Mouse (Mus musculus) brain, adult 2 months (tissue): ENCODE measurements around the gene Ncor1.
"Not testable (repeated sequence)": the region's sequence is repeated elsewhere in the genome, so short reads cannot be mapped to it uniquely, and the experiment has no call there.

Experiments used
- DNase-seq: peaks from one replicate; pipeline ENCODE4 v3.0.0; 2011; ENCODE audit warnings: low read depth, low spot score

Ncor1 gene

DNA sequence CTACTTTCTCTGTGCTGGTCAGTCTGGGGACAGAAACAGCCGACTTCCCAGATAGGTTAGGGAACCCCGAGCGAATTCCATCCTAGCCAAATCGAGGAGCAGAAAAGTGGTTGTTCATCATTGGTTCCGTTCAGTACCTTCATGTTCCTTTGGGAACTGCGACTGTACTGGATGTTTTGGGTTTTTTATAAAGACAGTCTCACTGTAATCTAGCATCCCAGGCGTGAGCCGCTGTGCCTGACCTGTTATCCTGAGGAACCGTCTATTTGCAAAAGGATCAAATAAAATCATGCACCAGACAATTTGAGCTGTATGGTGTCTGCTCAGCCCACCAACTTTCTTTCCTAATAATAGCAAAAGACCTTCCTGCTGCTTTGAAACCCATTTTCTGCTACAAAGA is 439 bp upstream of the Ncor1 start:
- DNase-seq, result no peak

DNA sequence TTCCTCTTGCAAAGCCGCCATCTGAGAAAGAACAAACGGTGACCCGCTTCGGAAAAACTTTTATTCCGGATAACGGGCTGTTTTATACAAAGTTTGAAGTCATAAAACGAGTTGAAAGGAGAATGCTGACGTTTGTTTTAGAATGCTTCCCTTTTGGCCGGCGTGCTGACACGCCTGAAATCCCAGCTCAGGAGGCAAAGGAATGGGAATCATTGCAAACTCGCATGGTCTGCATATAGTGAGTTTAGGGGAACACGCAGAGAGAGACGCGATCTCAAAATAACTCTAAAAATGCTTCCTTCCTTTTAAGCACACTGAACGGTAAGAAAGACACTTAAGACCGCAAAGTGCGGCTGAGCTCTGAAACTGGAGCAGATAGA is 460 bp downstream of the Ncor1 start:
- DNase-seq, result no peak

DNA sequence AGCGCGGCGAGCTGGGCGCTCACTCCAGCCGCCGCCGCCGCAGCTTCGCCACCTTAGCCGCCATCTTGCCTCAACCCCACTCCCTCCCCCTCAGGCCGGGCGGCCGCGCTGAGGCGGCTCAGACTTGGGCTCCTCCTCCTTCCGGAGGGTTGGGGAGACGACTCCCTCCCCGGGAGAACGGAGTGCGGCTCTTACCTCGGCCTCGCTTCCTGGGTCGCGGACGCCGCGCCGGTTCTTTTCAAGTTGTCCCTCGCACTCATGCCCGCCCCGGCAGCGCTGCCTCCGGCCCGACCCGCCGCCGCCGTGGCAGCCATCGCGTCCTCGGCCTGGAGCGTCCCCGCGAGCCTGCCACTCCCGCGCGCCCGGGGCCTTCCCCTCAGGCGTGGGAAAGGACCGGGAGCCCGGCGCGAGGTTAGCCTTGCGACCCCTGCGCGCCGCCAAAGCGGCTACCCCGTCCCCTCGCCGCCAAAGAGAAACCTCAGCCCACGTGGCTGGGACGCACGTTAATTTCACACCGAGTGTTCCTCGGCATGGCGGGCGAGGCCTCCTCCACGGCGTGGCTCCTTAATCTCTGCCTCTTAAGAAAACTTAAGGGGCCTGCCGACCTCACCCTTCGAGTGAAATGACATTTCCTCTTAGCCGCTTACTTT is 975 bp downstream of the Ncor1 start:
- DNase-seq, result peak; percentile 96

DNA sequence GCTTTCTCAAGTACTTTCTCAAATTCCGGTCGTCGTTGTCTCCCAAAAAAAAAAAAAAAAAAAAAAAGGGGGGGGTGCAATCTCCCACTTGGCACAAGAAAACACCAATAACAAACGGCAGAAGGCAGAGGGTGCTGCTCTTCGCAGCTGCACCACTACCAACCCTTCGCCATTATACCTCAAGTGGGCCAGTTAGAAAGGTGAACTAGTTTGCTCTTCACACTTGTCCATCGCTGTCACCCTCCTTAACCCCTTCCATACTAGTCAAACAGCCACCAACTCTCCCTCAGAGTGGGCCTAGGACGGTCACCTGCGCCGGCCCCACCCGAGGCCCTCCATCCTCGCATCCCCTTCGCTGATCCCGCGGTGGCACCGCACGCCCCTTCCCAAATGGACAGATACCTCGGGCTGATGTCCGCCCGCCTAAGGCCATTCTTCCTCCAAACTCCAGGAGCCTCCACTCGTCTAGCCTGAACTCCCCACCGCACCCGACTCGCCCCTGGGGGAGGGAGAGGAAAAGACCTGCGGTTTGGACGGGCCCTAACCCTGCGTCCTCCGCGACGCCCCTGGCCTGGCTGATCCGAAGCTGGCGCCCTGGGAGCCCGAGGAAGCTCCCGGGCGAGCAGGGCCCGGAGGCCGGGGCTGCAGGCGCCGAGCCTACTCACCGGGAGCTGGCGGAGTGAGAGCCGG is 1.7 kb downstream of the Ncor1 start:
- DNase-seq, result peak; percentile 86

DNA sequence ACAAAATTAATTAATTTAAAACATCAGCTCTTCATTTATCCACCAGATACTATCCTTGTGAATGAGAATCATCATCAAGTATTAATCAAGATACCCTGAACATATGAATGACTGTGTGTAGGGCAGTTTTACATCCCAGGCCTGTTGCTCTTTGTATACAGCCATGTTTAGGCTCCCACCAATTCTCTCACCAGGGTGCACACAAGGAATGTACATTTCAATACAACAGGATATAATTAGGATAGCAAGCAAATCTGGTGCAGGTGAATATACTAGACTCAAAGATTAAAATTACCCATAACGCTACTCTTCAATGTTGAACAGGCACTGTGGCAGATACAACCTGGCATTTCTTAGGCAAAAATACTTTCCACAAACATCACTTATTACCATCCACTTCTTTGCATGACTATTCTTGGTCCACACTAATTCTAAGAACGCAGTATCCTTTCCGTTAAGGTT is 2.3 kb downstream of the Ncor1 start:
- DNase-seq, result no peak

DNA sequence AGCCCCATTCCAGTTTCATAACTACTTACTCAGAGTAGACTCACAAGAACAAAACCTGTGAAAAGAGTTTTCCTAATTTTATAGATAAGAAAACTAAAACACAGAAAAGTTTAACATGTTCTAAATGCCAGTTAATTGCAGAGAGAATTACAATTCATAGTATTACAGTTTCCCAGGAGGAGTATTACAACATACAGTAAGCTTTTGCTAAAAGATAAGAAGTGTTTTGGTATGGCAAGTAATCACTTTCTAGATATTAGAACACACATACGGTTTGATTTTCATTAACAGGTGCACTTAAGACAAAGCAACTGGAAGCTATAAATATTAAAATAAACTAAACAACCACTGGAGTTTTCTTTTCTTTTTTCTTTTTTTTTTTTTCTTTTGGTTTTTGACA is 3.1 kb downstream of the Ncor1 start:
- no peak for DNase-seq

DNA sequence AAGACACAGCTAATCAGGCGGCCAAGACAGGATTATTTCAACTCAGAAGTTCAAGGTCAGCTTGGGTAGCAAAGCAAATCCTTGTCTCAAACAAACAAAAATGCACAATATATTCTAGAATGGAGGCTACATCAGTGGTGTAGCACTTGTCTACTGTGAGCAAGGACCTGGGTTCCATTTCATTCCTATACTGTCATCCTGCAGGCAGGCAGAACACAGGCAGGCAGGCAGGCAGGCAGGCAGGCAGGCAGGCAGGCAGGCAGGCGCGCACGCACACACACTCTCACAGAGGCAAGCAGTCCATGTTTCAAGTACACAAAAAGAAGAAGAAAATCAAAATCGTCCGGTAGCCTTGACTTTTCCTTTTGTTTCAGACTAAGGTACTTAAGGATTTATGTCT is 9.4 kb downstream of the Ncor1 start:
- DNase-seq, result no peak

DNA sequence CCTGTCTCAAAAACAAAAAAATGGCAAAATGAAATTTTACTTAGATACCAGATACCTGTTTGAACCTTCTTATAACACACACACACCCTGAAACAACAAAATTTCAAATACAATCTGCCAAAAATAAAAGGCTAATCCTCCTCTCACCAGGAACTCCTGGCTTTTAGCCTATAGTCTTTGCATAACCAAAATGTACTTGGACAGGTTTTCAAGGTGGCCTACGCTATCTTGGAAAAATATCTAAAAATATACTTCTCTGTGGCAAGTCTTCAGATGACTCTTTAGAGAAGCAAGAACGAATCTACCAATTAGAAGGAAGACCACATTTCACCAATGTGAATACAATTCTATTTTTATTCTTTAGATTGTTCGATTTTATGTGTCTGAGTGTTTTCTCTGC is 12.5 kb downstream of the Ncor1 start:
- DNase-seq, result peak; percentile 78

DNA sequence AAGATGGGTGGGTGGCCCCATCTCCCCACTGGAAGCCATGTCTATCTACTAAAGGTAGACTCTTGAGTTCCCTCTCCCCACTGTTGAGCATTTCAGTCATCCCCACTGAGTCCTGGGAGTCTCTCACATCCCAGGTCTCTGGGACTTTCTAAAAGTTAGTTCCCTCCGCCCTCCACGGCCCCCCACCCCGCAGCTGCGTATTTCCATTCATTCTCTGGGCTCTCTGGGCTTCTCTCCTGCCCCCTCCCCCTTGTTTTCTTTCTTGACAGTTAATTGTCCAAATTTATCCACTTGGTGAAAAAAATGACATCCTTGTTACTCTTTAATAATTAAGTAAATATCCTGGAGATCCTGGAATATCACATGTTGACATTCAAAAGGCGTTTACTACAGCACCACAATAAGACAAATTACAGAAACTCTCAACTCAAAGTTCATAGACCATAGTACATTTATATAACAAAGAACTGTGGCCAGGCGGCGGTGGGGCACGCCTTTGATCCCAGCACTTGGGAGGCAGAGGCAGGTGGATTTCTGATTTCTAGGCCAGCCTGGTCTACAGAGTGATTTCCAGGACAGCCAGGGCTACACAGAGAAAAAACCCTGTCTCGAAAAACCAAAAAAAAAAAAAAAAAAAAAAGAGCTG is 17.5 kb downstream of the Ncor1 start:
- no peak for DNase-seq

DNA sequence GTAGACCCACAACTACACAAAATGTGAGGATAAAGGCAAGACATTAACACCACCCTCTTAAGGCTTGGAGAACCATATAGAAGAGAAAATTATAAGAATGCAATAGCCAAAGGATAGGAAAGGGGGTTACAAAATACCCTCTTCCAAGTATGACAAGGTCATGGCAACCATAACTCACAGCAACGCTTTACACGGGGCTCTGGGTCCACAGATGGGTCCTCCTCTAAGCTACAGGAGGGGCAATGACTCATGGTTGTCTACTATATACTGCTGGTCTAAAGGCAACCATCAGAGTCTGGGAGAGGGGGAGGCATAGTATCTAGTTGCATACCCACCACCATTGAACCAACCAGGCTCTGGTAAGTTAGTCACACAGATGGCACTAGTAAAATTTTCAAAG is 26.1 kb downstream of the Ncor1 start:
- DNase-seq, result no peak

DNA sequence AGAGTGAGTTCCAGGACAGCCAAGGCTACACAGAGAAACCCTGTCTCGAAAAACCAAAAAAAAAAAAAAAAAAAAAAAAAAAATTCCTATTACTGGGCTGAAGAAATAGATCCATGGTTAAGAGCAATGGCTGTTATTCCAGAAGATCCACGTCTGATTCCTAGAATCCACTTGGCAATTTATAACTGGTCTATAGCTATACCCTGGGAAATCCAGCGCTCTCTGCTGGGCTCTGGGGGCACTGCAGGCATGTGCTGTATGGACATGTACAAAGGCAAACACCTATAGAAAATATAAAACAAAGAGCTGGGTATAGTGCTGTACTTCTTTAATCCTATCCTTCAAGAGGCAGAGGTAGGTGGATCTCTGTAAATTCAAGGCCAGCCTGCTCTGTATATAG is 31.2 kb downstream of the Ncor1 start:
- no peak for DNase-seq

DNA sequence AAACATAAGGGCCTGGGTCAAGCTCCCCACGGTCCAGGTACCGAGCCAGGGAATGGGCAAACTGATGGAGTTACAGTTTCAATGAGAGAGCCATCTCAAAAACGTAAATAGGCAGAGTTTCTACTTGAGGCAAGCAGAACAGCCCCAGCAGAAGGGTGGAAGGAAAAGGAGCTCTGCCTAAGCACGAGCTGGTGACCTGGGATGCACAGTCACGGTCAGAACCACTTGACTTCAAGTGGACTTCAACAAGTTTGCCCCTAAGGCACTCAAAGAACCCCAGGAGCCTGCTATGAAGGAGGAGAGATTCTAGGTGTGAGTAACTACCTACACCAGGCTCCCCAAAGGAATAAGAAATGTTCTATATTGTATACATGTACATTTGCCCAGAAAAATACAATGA is 32.1 kb downstream of the Ncor1 start:
- DNase-seq, result no peak

DNA sequence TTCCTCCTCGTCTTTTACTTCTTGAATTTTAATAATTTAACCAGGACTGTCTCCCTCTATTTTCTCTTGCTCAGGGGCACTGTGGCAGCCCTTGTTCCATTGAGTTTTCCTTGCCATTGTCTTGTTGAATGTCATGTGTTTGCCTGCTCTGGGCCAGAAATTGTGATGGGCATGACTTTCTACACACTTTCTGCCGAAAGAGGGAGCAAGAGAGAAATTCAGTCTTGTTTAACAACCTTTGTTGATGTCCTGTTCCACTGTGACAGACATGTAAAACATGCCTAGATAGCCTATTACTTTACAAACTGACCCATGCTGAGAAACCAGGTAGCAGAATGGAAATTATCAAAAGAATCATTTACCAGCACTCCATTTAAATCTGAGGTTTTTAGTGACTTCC is 33.8 kb downstream of the Ncor1 start:
- DNase-seq, result peak; percentile 43

DNA sequence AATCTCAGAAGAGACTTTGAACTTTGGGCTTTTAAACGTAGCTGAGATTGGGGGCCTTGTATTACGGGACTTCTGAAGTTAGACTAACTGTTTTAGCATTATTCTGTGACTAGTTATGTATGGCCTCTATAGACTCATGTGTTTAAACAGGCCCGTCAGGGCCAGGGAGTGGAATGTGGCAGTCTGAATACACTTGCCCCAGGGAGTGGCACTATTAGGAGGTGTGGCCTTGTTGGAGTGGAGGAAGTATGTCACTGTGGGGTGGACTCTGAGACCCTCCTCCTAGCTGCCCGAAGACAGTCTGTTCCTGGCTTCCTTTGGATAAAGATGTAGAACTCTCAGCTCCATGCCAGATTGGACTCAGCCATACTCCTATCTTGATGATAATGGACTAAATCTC is 43.3 kb downstream of the Ncor1 start:
- DNase-seq, result no peak

DNA sequence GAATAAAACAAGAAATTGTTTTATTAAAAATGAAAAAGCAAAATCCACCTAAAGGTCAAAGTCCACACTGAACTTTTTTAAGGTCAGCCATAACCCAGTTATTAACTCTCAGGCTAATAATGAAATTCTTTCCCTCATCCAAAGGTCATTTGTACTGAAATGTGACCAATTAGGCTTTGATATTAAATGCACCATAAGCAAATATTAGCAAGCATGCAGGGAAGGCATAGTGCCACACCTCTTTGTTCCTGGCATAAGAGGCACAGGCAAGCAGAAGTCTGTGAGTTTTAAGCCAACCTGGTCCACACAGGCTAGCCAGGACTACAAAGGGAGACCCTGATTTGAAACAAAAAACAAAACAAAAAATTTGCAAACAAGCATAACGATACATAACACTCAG is 48.7 kb downstream of the Ncor1 start:
- no peak for DNase-seq

DNA sequence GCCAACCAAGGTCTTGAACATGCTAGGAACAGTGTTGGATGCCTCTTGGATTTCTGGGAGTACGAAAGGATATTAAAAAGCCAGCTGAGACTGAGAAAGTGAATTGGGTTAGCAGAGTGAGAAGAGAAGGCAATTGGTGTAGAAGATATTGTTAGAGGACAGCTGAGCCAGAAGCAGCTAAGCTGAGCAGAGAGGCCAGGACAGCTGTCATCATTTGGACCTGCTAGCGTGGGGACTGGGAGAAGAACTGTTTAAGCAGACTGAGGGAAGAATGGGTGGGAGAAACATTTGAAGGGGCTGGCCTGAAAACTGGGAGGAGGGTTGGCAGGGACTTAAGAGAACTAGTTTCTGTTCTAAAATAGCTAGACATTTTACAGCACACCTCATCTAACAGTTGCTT is 49.5 kb downstream of the Ncor1 start:
- DNase-seq, result peak; percentile 47

DNA sequence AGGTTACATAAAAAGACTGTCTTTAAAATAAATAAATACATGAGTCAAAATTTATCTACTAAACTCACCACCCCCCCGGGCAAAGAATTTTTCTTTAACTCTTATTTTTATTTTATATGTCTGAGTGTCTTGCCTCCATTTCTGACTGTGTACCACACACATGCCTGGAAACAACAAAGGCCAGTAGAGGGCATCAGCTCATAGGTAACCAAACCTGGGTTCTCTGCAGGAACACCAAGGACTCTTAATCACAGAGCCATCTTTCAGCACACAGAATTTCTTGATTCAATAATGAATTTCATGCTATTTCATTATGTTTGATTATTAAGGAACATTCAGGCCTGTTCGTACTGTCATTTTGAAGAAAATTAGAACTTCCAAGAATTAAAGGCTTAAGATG is 61.9 kb downstream of the Ncor1 start:
- DNase-seq, result peak; percentile 78

DNA sequence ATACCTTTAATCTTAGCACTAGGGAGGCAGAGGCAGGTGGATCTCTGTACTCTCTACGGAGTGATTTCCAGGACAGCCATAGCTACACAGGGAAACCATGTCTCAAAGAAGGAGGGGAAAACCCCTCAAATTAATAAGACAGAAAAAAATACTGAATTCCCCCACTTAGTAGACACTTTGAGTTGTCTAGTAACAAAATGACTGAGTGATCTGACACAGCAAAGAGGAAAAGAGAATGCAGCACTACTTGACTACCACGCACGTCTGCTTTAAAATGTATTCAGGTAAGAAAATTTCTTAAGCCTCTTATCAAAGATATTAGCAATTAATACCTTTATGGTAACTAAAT is 70.0 kb downstream of the Ncor1 start:
- no peak for DNase-seq

DNA sequence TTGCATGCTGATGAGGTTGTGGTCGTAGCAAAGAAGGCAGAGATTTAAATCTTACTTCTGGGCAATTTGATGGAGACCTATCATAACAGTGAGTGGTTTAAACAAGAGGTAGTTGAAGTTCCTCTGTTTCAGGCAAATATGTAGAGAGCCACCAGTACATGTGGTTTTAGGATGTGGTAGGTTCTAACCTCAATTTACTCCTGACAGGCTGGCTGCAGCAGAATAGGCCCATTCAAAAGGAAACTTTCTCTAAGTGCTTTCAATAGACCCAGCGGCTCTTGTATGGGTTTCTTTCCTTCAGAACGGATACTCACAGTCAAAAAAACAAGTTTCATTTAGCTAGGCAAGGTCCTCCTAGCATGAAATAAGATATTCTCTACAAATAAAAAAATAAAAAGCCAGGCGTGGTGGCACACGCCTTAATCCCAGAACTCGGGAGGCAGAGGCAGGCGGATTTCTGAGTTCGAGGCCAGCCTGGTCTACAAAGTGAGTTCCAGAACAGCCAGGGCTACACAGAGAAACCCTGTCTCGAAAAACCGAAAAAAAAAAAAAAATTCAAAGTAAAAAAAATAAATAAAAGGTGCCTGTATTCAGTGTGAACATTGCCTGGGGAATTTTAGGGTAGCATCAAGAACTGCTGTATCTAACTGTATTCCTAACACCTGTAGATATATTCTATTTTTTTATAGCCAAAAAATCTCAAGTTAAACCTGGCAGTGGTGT is 70.6 kb downstream of the Ncor1 start:
- no peak for DNase-seq

DNA sequence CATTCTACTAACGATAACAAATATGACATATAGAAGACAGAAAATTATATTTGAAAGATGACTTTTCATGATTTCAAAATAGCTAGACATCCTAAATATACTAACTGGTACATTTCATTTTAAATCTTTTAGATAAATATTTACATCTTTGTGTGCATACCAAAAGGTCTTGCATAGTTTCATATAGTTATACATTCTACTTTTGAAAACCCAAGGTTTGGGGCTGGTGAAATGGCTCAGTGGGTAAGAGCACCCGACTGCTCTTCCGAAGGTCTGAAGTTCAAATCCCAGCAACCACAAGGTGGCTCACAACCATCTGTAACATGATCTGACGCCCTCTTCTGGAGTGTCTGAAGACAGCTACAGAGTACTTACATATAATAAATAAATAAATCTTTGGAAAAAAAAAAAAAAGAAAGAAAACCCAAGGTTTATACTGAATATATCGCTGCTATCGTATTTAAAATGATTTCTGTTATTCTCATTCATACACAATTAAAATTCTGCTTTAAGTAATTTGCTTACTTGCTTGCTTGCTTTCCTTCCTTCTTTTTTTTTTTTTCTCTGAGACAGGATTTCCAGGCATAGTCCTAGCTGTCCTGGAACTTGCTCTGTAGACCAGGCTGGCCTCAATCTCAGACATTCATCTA is 81.0 kb downstream of the Ncor1 start:
- DNase-seq, result not testable (repeated sequence)

DNA sequence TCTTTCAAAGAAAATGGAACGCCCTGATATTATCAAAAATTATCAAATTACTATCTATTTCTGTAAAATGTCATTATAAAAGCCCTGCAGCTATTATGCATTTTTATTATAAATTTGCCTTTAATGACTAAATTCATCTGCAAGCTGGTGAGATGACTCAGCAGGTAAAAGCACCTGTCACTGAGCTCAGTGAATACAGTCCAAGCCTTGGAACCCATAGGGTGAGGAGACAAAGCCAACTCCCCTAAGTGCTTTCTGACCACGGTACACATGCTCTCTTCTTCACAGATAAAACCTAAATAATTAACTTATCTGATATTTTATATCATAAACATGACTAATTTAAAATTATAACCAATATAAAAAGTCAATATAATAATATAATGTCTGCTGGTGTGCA is 86.6 kb downstream of the Ncor1 start:
- peak; percentile 77 for DNase-seq

DNA sequence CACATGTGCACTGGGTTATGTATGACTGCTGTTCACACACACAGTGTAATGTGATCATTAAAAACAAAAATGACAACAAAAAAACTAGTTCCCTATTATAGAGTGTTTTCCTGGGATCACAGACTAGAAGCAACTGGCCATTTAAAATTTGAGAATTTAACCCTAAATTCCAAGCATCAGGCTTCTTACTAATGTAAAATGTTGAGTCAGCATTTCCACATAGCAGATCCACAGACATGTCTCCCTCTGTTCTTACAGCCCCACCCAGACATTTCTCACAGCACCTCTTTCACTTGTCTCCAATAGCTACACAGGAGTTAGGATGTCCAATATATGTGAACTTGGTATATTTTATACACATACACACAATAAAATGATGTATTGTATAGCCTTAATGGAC is 88.4 kb downstream of the Ncor1 start:
- no peak for DNase-seq
